Mouse (Mus musculus) urinary bladder, postnatal 36 days (tissue): ENCODE results near the gene Gm5089.

Source experiments
- DNase-seq, 2 experiments: peaks; one replicate each; pipeline ENCODE4 v3.0.0; 2022; ENCODE audit warnings: low spot score in 2 of 2, mixed read lengths in 1 of 2

Gene Gm5089

DNA sequence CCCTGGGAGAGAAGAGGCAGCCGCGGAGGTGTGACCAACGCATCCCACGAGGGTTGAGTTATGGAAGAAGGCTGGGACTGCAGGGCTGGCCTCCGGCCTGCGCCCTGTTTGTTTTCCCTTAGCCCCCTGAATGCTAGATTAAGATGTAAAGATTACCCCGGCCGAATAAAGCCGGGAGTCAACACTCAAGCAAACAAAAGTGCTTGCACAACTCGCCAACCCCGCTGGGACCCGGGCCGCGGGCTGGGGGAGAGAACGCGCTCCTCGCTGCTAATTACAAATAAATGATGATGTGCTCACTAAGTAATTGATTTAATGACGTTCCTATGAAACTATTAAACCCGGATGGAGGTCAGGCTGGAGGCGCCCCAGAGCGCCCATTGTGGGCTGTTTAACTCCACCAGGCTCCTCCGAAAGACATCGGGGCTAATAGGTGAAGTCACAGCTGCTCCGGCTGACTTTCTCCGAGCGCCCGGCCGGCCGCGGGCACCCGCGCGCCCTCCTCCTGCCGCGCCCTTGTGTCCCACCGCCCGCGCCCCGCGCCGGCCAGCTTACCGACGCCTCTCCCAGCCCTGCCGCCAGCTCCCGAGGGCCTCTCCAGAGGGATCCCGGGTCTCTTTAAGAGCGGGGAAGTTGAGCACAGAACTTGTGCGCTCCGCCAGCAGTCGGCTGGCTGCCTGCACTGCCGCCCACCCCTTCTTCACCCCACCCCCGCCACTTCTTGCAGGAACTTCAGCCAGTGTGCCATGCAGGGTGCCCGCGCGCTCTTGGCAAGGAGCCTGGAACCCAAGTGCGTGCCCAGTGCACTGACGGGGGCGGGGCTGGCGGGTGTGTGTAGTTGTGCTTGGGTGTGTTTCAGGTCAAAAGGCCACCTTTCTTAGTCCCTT lies at the start of gene Gm5089:
TSS of gene Gm5089 (minus strand) at position 620 of the 887 bp plus-strand sequence.
- no peak for DNase-seq

DNA sequence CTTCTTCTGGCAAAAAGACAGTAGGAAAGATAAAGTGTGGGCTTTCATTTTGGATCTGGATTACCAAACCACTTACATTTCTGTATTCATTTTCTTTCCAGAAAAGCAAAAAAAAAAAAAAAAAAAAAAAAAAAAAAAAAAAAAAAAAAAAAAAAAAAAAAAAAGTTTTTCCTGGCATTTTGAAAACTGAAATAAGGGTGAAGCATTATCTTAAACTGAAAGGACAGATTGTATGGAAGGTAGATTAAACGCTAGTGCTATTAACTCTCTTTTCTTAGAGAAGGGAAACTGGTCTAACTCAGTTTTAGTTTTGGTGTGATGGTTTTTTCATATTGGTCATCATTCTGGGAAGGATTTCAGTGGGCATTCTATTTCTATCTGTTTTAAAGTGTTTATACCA lies 41.1 kb upstream of the Gm5089 start:
- DNase-seq = no peak

DNA sequence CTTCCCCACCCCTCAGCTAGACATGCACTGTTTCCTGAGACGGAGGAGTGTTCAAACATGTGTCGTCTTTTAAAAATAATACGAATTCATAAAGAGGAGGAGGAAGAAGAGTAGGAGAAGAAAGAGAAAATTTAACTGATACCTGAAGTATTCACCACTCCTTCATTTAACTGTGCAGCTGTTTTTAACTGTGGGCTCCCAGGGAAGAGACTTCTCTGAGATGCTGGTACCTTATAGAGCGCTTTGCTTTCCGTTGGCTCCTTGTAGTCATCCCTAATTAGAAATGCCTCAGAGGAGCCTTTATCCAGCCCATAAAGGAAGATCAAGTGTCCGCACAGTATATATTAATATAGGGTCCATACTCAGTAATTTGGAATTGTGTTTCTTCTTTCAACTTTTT lies 40.6 kb upstream of the Gm5089 start:
- no peak for DNase-seq

DNA sequence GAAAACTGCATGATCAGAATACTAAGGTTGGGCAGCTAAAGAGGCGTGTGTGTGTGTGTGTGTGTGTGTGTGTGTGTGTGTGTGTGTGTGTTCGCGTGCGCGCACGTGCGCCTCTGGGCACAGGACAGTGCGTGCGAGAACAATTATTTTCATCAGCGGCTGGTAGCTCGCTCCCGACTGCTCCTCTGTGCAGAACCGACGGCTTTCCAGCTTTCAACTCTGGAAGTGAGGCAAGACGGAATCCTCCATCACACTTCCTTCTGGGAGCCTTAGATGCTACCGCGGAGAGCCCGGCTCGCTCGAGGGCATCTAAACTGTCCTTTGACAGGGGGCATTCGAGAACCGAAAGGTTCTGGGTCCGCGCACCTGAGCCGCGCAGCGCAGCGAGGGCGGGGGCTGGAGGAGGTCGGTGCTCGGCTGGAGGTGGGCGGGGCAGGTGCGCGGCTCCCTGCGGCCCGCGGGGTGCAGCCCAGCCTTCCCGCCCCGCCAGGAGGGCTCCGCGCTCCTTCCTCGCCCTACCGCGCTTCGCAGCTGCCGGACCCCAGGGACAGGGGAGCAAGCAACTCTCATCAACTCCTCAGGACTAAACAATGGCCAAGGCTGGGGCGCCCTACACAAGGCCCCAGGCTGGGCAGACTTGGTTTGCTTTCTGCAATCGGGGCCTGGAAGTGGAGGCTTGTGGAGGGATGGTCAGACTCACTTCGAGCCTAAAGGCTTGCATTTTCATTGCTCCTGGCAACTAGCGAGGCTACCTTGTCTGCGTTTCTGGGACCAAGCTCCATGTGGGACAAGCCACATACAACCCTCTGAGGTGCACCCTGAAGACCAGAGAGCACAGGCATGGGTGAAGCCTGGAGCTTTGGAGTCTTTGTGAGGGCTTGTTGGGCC lies 39.8 kb upstream of the Gm5089 start, which contains the start of gene Gm10837:
TSS of gene Gm10837 (plus strand) at position 146 of the 888 bp plus-strand sequence.
- DNase-seq = no peak

DNA sequence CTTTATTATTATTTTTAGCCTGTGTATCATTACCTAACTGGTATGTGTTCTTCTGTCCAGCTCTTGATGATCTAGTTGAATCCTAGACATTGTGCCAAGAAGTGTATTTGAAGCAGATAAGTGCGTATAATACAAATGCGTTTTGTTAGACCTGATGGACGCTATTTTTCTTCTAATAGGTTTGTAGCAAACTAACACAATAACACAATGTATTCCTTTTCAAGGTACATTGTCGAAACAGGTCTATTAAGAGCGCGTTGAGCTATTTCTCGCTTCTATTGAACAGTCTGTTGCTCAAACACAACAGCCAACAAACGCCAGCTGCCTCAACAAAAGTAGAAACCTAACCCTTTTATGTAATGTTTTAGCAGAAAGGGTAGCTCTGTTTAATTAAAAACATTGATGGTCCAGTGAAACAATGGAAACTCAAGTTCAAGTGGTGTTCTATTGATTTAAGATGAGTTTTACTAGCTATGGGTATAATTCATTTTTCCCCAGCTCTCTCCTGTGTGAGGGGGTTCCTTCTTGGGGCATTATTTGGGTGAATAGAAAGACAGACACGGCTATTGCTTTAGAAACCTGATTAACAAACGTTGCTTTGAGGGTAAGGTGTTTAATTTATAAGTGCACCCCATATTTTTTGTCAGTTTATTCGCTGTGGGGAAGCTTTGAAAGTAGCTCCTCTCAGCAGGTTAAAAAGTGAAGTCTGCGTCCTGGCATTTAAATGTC lies 38.9 kb upstream of the Gm5089 start:
- no peak for DNase-seq

DNA sequence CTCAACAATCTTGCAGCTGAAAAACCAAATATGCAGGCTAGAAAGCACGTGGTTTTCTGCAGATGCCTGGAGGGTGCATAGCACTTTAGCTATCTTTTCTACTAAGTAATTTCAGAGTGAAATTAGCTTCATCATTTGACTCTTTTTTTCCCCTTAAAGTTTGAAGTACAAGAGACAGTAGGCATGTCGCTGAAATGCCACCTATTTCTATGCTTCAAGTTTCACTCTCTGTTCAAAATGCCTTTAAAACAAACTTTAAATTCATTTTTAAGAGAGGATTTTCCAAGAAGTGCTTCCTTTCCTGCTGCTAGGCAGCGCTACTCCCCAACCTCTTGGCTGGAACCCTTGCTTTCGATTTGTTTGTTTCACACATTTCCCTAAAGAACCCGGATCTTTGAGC lies 38.1 kb upstream of the Gm5089 start:
- DNase-seq = no peak

DNA sequence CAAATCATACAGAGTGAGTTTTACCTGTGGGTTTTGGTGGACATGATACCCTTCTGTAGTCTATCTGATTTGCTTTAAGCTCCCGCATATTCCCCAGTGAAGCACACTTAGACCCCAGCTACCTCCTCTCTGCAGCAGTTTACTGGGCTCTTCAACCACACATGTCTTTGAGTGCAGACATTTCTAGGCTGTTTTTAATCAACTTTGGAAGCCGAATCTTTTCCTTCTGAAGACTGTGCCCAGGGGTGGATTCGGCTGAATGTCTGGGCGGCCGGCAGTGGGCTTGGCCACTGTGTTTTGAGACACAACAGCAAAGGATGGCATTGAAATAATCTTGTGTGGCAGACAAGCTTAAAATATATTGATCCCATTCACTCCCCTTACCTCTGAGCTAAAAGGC lies 36.5 kb upstream of the Gm5089 start:
- no peak for DNase-seq

DNA sequence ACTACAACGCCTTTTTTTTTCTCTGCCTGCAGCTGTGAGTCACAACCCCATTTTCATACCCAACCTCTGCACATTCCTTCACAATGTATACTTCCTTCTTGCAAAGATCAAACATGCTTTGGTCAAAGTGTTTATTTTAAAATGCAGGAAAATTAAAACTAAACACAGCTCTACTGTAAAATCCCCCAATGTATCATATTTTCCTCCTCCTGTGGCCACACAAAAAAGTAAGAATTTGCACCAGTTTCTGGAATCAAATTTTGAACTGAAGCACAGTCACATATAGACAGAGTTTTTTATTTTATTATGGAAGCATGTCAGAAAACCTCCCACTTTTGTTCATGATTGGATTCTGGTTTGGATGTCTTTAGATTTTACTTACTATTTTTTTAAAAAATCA lies 35.7 kb upstream of the Gm5089 start:
- DNase-seq = no peak

DNA sequence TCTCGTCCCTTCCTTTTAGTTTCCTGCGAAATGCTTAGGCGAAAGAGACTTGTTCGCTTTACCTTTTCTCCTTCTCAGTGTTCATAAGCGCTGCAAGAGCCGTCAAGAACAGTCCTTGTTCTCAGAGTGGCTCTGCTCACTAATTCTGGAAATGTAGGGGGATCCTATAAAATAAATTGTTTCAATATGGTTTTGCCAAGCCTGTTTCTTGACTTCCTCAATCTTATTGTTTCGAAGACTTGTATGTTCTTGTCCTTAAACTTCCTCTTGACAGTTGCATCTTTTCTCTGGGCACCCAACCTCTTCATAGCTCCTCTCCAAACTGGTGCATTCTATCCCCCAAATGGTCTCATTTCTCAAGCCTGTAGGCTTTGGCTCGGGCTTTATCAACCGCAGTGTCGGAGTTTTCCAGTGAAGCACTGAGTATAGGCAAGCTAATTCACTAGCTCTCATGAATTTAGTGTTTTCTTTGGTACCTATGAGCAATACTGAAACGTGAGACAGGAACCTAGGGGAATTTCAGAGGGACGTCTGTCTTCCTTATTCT lies 34.8 kb upstream of the Gm5089 start:
- no peak for DNase-seq

DNA sequence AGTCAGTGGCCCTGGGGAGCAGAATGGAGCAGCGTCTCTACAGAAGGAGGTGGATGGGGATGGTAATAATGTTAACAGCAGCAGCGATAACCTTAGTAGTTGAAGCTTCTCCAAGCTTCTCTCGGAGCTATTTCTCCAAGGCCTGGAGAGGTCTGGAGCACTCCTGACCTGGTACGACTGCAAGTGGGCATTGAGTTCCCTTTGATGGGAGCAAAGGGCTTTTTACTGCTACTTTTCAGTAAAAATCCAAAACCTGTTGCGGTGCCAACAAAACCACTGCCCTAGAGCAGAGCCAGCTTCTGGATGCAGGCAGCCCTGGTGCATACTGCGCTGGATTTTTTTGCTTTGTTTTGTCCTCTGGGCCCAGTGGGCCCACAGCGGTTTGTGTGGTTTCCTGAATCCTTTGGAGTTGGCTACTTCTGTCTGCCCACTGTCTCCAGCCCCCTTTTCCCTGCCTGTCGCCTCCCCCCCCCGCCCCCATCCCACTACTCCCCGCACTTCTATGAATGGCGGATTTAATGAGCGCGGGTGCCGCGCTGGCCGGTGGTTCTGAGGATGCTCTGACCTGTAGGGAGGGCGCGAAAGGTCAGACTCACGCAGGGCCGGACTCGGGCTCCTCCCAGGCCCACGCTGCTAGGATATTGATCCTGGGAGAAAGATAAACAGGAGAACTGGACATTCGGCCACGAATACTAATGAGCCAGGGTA lies 34.1 kb upstream of the Gm5089 start:
- no peak for DNase-seq

DNA sequence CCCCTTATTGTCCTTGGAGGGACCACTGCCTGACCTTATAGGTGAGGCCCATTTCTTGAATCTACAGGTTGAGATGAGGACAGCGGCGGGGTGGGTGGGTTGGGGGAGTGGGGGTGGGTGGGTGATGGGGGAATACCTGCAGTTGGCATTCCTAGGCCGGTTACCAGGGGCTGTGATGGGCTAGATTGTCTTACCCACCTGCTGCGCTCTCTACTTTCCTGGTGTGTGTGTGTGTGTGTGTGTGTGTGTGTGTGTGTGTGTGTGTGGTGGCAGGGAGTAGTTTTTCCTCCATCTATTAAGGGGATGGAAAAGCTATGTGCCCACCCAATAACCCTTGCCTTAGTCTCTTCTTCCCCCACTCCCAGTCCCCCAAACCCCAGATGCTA lies 33.5 kb upstream of the Gm5089 start:
- DNase-seq = no peak

DNA sequence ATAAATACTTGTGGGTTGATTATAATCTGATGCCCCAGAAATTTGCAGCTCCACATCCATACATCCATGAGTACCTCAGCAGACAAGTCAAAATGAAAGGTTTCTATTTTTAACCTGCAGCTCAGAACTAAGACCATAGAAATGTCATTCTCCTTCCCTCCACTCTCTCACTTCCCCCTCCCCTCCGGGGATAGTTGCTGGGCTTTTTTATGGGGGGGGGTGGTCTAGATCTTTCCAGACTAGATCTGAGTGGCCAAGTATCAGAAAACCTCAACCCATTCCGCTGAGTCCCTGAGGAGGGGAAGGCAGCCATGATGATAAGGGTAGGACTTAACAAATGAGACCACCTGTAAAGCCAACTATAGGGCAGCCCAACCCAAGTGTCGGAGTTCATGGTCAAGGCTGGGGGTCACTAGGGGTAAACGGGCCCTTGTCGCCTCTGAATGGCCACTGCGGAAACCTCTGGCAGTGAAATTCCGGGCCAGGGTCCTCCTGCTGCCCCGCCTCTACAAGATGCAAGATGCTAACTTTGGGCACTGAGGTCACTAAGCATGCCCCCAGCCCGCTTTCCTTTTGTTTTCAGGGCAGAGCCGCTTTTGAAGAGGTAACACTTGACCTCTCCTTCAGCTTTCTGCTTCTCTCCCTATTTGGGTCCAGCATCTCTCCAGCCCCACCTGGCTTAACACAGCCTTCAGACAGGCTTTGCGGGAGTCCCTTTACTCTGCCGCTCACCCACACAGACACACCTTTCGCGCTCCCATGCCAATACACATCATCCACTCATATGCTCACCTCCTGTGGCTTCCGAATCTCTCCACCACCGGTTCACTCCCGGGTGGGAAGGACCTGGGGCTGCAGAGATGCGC lies 32.9 kb upstream of the Gm5089 start:
- DNase-seq = no peak

DNA sequence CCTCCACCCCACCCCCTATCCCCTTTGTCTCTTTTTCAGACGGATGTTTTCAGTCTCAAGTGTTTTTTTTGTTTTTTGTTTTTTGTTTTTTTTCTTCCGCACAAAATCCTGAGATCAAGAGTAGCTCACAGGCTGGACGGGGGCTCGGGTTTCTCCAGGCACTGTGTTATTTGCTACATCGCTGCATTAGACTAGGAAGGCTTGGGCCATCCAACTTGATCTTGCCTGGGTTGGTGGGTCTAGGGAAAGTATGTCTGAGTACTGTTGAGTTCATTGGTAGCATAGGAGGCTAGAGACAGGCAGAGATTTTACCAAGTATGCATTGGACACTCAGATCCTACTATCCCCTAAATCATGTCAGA lies 32.1 kb upstream of the Gm5089 start:
- no peak for DNase-seq

DNA sequence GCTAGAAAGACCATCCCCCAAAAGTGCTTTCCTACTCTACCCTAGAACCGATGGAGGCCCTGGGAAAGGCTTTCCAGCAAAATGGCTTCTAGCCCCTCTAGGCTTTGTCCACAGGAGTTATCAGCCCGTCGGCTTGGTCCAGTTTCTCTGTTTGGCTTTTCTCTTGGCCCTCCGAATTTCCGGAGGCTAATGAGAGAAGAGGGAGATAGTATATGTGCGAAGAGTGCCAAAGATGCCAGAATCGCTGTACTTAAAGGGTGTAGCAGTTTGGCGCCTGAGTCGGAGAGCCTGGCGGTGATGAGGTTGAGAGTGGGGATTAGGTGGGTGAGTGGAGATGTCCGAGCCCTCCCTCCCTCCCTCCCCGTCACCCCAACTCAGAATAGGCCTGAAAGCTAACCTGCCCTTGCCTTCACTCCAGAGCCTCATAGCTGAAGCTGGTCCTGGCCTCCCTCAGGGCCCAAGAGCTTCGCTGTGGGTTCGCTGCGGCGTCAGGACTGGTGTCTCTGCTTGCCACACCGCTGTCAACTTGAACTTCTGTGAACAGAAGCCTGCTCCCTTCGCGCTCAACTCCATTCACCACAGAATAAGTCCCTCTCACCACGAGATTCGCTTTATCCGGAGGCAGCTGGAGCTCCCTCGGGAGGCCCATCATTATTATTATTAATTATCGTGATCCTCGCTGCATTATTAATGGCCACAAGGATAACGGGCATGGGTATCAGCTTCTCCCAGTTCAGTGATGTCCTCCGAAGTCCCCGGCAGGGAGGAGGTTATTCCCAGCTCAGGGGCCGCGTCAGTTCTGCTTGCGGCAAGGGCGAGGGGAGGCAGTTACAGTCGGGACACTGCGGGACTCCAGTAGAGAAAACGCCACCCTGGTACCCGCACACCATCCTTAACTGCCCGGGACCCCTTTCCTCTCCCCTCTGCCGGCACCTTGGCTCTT lies 31.4 kb upstream of the Gm5089 start:
- DNase-seq = no peak

DNA sequence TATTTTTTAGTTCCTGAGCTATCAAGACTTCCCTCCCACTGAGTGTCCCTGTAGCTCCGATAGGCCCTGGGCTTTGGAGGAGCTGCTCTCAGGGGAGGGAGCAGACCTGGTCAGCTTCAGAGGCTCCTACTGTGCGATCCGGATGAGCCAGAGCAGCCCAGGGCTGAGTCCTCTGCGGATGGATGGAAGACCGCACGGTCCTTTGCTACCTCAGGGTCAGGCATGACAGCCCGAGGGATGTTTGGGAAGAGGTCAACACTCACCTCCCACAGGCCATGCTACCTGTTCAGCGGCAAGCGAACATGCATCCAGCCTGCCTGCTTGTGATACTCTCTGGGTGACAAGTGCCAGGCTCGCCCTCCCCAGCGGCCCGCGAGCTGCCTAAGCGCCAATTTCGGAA lies 30.3 kb upstream of the Gm5089 start:
- DNase-seq = no peak

DNA sequence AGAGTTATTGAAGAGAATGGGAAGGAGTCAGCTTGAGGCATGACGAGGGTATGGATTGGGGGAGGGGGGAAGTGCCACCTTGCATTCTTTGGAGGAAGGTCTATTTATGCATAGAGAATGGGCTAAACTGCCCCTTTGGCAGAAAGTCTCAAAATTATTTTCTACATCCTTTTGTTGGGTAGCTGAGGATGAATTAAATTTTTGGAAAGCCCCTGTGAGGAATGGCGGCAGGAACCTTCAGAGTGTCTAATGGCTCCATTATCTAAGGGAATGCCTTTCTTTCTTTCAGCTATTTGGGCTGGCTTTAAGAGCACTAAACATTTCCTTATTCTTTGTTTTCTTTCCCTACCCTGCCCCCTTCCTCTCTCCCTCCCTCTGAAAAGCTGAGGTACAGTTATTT lies 29.4 kb upstream of the Gm5089 start:
- DNase-seq = no peak

DNA sequence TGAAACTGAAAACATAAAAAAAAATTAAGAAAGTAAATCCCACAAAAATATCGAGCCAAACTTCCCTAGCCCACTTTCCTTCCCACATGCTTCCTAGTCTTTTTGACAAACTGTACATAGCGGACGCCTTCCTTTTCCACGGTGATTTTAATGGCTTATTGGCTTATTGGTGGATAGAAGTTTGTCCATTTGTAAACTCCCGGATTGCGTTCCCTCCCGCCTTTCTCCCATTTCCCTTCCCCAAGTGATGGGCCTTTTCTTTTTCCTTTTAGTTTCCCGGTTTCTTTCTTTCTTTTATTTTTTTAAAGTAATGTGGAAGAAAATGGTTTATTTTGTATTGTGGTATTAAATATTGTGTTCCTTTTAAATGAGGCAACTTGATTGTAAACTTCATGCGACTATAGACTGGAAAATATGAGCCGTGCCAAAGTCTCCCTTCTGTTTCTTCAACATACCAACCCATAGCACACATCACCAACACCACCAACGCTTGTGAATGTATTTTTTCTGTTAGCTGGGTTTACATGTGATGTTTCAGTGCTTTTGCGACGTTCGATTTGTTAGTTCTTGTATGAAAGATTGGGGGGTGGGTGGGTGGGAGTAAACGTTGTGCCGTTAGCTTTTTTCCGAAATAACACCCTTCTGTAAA lies 28.7 kb upstream of the Gm5089 start:
- DNase-seq = no peak

DNA sequence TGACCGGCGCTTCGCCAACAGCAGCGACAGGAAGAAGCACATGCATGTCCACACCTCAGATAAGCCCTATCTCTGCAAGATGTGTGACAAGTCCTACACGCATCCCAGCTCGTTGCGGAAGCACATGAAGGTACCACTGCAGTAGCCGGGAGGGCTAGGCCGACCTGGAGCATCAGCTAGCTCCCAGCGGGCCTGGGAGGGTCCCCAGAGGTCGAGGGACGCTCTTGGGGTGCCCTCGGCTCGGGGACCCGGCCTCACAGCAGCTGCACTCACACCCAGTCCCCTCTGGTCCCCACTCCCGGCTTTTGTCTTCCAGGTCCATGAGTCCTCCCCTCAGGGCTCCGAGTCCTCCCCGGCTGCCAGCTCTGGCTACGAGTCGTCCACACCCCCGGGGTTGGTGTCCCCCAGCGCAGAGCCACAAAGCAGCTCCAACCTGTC lies 27.7 kb upstream of the Gm5089 start:
- DNase-seq = no peak
